Mouse (Mus musculus) cerebellum, postnatal 14 days (tissue): ENCODE data around the gene Elovl6.

Experiments
- DNase-seq, 2 experiments: peaks; one replicate each; pipeline ENCODE4 v3.0.0; 2021; ENCODE audit warnings: mixed read lengths in 2 of 2

Elovl6 gene

GRCm38 (mm10) chr3:129532180-129532864 lies at the start of gene Elovl6:
TSS of gene Elovl6 (plus strand) at chr3:129532355.
- DNase-seq = peak; percentile 87 to 90

- no peak for DNase-seq
Observed at GRCm38 (mm10) chr3:129488774-129489173, 43.4 kb upstream of the Elovl6 start.

- DNase-seq = no peak
Observed at GRCm38 (mm10) chr3:129494123-129494522, 38.0 kb upstream of the Elovl6 start.

- peak; percentile 57 to 69 for DNase-seq
Observed at GRCm38 (mm10) chr3:129494731-129495130, 37.4 kb upstream of the Elovl6 start.

- no peak for DNase-seq
Observed at GRCm38 (mm10) chr3:129503781-129504180, 28.4 kb upstream of the Elovl6 start.

- DNase-seq = no peak
Observed at GRCm38 (mm10) chr3:129504928-129505327, 27.2 kb upstream of the Elovl6 start.

- no peak for DNase-seq
Observed at GRCm38 (mm10) chr3:129507736-129508135, 24.4 kb upstream of the Elovl6 start.

- DNase-seq = no peak
Observed at GRCm38 (mm10) chr3:129508571-129508970, 23.6 kb upstream of the Elovl6 start.

- no peak for DNase-seq
Observed at GRCm38 (mm10) chr3:129509725-129510124, 22.4 kb upstream of the Elovl6 start.

GRCm38 (mm10) chr3:129515863-129516436 lies 16.2 kb upstream of the Elovl6 start:
- DNase-seq = peak; percentile 22 to 38

GRCm38 (mm10) chr3:129520499-129520898 lies 11.7 kb upstream of the Elovl6 start:
- no peak for DNase-seq

- DNase-seq = no peak
Observed at GRCm38 (mm10) chr3:129523456-129524143, 8.6 kb upstream of the Elovl6 start.

GRCm38 (mm10) chr3:129527046-129527445 lies 5.1 kb upstream of the Elovl6 start:
- no peak for DNase-seq

- no peak for DNase-seq
Observed at GRCm38 (mm10) chr3:129529311-129529710, 2.8 kb upstream of the Elovl6 start.

- no peak for DNase-seq
Observed at GRCm38 (mm10) chr3:129530461-129530860, 1.7 kb upstream of the Elovl6 start.

- peak; percentile 59 to 68 for DNase-seq
Observed at GRCm38 (mm10) chr3:129532865-129533742, 949 bp downstream of the Elovl6 start.

GRCm38 (mm10) chr3:129533743-129534530 lies 1.8 kb downstream of the Elovl6 start:
- DNase-seq = peak; percentile 69 to 79

GRCm38 (mm10) chr3:129535444-129535843 lies 3.3 kb downstream of the Elovl6 start:
- DNase-seq = no peak

GRCm38 (mm10) chr3:129536109-129536508 lies 4.0 kb downstream of the Elovl6 start:
- DNase-seq = peak; percentile 90 to 94

GRCm38 (mm10) chr3:129537954-129538353 lies 5.8 kb downstream of the Elovl6 start:
- no peak for DNase-seq

- DNase-seq = no peak
Observed at GRCm38 (mm10) chr3:129540882-129541281, 8.7 kb downstream of the Elovl6 start.

GRCm38 (mm10) chr3:129541456-129541855 lies 9.3 kb downstream of the Elovl6 start:
- no peak for DNase-seq
